In the genomic region with DNA sequence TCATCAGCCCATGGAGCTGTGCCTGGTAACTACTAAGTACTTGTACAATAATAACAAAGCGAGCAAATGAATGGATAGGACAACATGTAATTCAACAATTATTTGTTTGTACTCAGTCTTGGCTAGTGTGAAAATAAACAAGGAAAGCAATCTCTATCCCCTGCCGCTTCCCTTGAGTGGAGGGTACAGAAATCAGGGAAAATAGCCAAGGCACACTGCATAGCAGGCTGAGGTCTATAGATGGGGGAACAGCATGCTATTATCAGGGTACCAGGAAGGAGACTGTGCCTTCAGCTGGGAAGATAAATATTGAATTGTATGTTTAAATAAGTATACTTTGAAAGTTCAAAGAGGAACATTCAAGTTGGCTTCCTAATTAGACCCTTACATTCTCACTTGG, we compare ENCODE assay signal across 28 mouse cellular contexts. TPM values are rescaled to one million over a fixed set of nuclear protein-coding genes. Genes with fewer than 3 reads are reported as not detected.
DNase-seq lines count a peak whose midpoint lies in the region; ATAC-seq lines count a peak whose summit lies in the region.
"Had no signal": no experiment of that assay in that cellular context is flagged by ENCODE, and none has a peak within 500 bp of the region (broad histone marks: within the 10 kb centered on the region; RNA-seq: fewer than 3 reads in every experiment).

No protein-coding gene starts in this region.

- WGBS in hindbrain, embryonic 15.5 days = 77% methylated on average over 2 of the region's 2 CpGs
- WGBS in hindbrain, embryonic 14.5 days = 80% methylated on average over 2 of the region's 2 CpGs
- 80% methylated on average over 2 of the region's 2 CpGs for WGBS in midbrain, embryonic 15.5 days
- WGBS in midbrain, embryonic 13.5 days = 86% methylated on average over 2 of the region's 2 CpGs

- no peak for DNase-seq in hindbrain, embryonic 14.5 days (ENCODE audit: low spot score)
- DNase-seq in brain, adult 2 months (ENCODE audit: low read depth, low spot score) = peak; percentile 13
- DNase-seq in cerebellum, adult 9-11 months = no peak
- DNase-seq: adrenal gland, postnatal 10 days; adrenal gland, postnatal 36 days; B cell, adult 2 months; cerebellum, adult 18-20 months; cerebellum, adult 9-10 months; cerebellum, postnatal 25 days; forebrain, postnatal 0 days; gastrocnemius, adult 2 months; gastrocnemius, postnatal 14 days; heart, adult 18-20 months; heart, postnatal 14 days; heart, postnatal 4 days had no signal

- H3K9me3 ChIP-seq in hindbrain, embryonic 15.5 days = no peaks in the 10 kb centered on the region
- H3K9me3 ChIP-seq in hindbrain, embryonic 14.5 days (ENCODE audit: control insufficient read depth, low read length) = no peaks in the 10 kb centered on the region
- H3K9me3 ChIP-seq in midbrain, embryonic 15.5 days = no peaks in the 10 kb centered on the region
- H3K9me3 ChIP-seq in midbrain, embryonic 13.5 days = no peaks in the 10 kb centered on the region
- H3K9me3 ChIP-seq: embryonic facial prominence, embryonic 12.5 days; embryonic facial prominence, embryonic 15.5 days; G1E; heart, embryonic 13.5 days had no signal

- H3K27me3 ChIP-seq in hindbrain, embryonic 15.5 days = no peaks in the 10 kb centered on the region
- H3K27me3 ChIP-seq in hindbrain, embryonic 14.5 days (ENCODE audit: control insufficient read depth, insufficient read depth, low read length) = no peaks in the 10 kb centered on the region
- H3K27me3 ChIP-seq in midbrain, embryonic 15.5 days (replicated peaks) = no peaks in the 10 kb centered on the region
- H3K27me3 ChIP-seq in midbrain, embryonic 13.5 days = no peaks in the 10 kb centered on the region
- H3K27me3 ChIP-seq: CH12.LX; embryonic facial prominence, embryonic 12.5 days; embryonic facial prominence, embryonic 15.5 days; heart, embryonic 13.5 days had no signal

- no peak overlapping the region for H3K9ac ChIP-seq in hindbrain, embryonic 15.5 days
- no peak overlapping the region for H3K9ac ChIP-seq in hindbrain, embryonic 14.5 days
- no peak overlapping the region for H3K9ac ChIP-seq in midbrain, embryonic 15.5 days
- no peak overlapping the region for H3K9ac ChIP-seq in midbrain, embryonic 13.5 days (replicated peaks)
- H3K9ac ChIP-seq: embryonic facial prominence, embryonic 12.5 days; embryonic facial prominence, embryonic 15.5 days; forebrain, postnatal 0 days; heart, embryonic 13.5 days had no signal

- no peaks in the 10 kb centered on the region for H3K4me1 ChIP-seq in hindbrain, embryonic 15.5 days (replicated peaks)
- no peaks in the 10 kb centered on the region for H3K4me1 ChIP-seq in hindbrain, embryonic 14.5 days (replicated peaks; ENCODE audit: control insufficient read depth, insufficient read depth, low read length)
- no peaks in the 10 kb centered on the region for H3K4me1 ChIP-seq in midbrain, embryonic 15.5 days
- no peaks in the 10 kb centered on the region for H3K4me1 ChIP-seq in midbrain, embryonic 13.5 days (replicated peaks)
- H3K4me1 ChIP-seq: embryonic facial prominence, embryonic 12.5 days; embryonic facial prominence, embryonic 15.5 days; heart, embryonic 13.5 days had no signal

- H3K4me3 ChIP-seq in hindbrain, embryonic 15.5 days = no peak overlapping the region
- no peak overlapping the region for H3K4me3 ChIP-seq in hindbrain, embryonic 14.5 days (replicated peaks; ENCODE audit: low read length)
- H3K4me3 ChIP-seq in midbrain, embryonic 15.5 days = no peak overlapping the region
- no peak overlapping the region for H3K4me3 ChIP-seq in midbrain, embryonic 13.5 days (replicated peaks)
- H3K4me3 ChIP-seq: embryonic facial prominence, embryonic 12.5 days; embryonic facial prominence, embryonic 15.5 days; gastrocnemius, adult 2 months; heart, embryonic 13.5 days had no signal

- H3K36me3 ChIP-seq in hindbrain, embryonic 15.5 days = no peaks in the 10 kb centered on the region
- H3K36me3 ChIP-seq in hindbrain, embryonic 14.5 days (replicated peaks; ENCODE audit: control insufficient read depth, insufficient read depth) = no peaks in the 10 kb centered on the region
- H3K36me3 ChIP-seq in midbrain, embryonic 15.5 days (replicated peaks) = no peaks in the 10 kb centered on the region
- no peaks in the 10 kb centered on the region for H3K36me3 ChIP-seq in midbrain, embryonic 13.5 days
- H3K36me3 ChIP-seq: embryonic facial prominence, embryonic 12.5 days; embryonic facial prominence, embryonic 15.5 days; G1E; heart, embryonic 13.5 days had no signal

- H3K4me2 ChIP-seq in hindbrain, embryonic 15.5 days = no peak overlapping the region
- H3K4me2 ChIP-seq in hindbrain, embryonic 14.5 days (replicated peaks) = no peak overlapping the region
- no peak overlapping the region for H3K4me2 ChIP-seq in midbrain, embryonic 15.5 days
- H3K4me2 ChIP-seq in midbrain, embryonic 13.5 days (replicated peaks) = no peak overlapping the region
- H3K4me2 ChIP-seq: embryonic facial prominence, embryonic 12.5 days; embryonic facial prominence, embryonic 15.5 days; heart, embryonic 13.5 days had no signal

- no peak overlapping the region for H3K27ac ChIP-seq in hindbrain, embryonic 15.5 days (replicated peaks)
- no peak overlapping the region for H3K27ac ChIP-seq in hindbrain, embryonic 14.5 days
- H3K27ac ChIP-seq in midbrain, embryonic 15.5 days = no peak overlapping the region
- no peak overlapping the region for H3K27ac ChIP-seq in midbrain, embryonic 13.5 days
- H3K27ac ChIP-seq: embryonic facial prominence, embryonic 12.5 days; embryonic facial prominence, embryonic 15.5 days; gastrocnemius, adult 2 months; heart, embryonic 13.5 days had no signal

- ATAC-seq in hindbrain, embryonic 15.5 days (ENCODE audit: low FRiP score, low read depth) = 0 out of 2 replicates have a peak, but pooled peaks have one; percentile 59
- no peak for ATAC-seq in hindbrain, embryonic 14.5 days (ENCODE audit: low FRiP score)
- ATAC-seq in midbrain, embryonic 15.5 days (replicated peaks) = 0 out of 2 replicates have a peak, but pooled peaks have one; percentile 18
- ATAC-seq in midbrain, embryonic 13.5 days = no peak
- ATAC-seq: forebrain, embryonic 14.5 days; forebrain, postnatal 0 days; intestine, postnatal 0 days; Patski had no signal

RNA-seq across cellular contexts. Expression of a gene that starts 41.1 kb away (rescaled TPM):
- 0.12 TPM in 1 of 2 replicates, not detected in the other for polyA plus RNA-seq in hindbrain, embryonic 15.5 days (2015; fragmentation: Nextera tagmentation; extraction: Ambion mirVana)
- polyA plus RNA-seq in hindbrain, embryonic 14.5 days (2014; fragmentation: Nextera tagmentation; extraction: Ambion mirVana) = not detected in 2 replicates
- not detected in 2 replicates for polyA plus RNA-seq in midbrain, embryonic 15.5 days (2015; fragmentation: Nextera tagmentation; extraction: Ambion mirVana)
- polyA plus RNA-seq in midbrain, embryonic 13.5 days (2015; fragmentation: Nextera tagmentation; extraction: Ambion mirVana) = not detected in 2 replicates
- polyA plus RNA-seq: embryonic facial prominence, embryonic 12.5 days; embryonic facial prominence, embryonic 15.5 days; forebrain, embryonic 11.5 days; forebrain, embryonic 14.5 days; forebrain, postnatal 0 days; G1E; heart, embryonic 13.5 days; hindbrain, embryonic 11.5 days; Patski had no signal

Comparison
In these comparisons a context has a peak if more than half of its experiments do, and no peak if none do; other contexts are left out.
1. ATAC-seq: peak in hindbrain, embryonic 15.5 days (single experiment) and midbrain, embryonic 15.5 days (single experiment); none in hindbrain, embryonic 14.5 days (single experiment) and midbrain, embryonic 13.5 days (single experiment).